Mouse (Mus musculus) T-cell, adult 2 months (primary cell): ENCODE results near the gene Kif9.

ENCODE experiments used
- DNase-seq: peaks from one replicate; pipeline ENCODE4 v3.0.0; 2022; ENCODE audit warnings: low spot score

The Kif9 gene

GRCm38 (mm10) chr9:110476124-110477091 lies at the start of gene Kif9, which contains the start of gene Klhl18:
Gene Kif9 (plus strand): TSS chr9:110476958.
Gene Klhl18 (minus strand): TSS chr9:110476694.
- peak; percentile 92 for DNase-seq

GRCm38 (mm10) chr9:110431241-110431640 lies 45.5 kb upstream of the Kif9 start:
- no peak for DNase-seq

GRCm38 (mm10) chr9:110433045-110433444 lies 43.7 kb upstream of the Kif9 start:
- DNase-seq, result no peak

GRCm38 (mm10) chr9:110436041-110436440 lies 40.7 kb upstream of the Kif9 start:
- no peak for DNase-seq

- no peak for DNase-seq
Measured at GRCm38 (mm10) chr9:110440049-110440448, 36.7 kb upstream of the Kif9 start.

GRCm38 (mm10) chr9:110440559-110440958 lies 36.2 kb upstream of the Kif9 start:
- DNase-seq, result no peak

- no peak for DNase-seq
Measured at GRCm38 (mm10) chr9:110448356-110448755, 28.4 kb upstream of the Kif9 start.

- peak; percentile 78 for DNase-seq
Measured at GRCm38 (mm10) chr9:110448857-110449617, 27.7 kb upstream of the Kif9 start.

- no peak for DNase-seq
Measured at GRCm38 (mm10) chr9:110452523-110452922, 24.2 kb upstream of the Kif9 start.

GRCm38 (mm10) chr9:110457926-110458325 lies 18.8 kb upstream of the Kif9 start:
- DNase-seq, result no peak

- DNase-seq, result no peak
Measured at GRCm38 (mm10) chr9:110459145-110459727, 17.5 kb upstream of the Kif9 start.

GRCm38 (mm10) chr9:110460884-110461815 lies 15.6 kb upstream of the Kif9 start:
- peak; percentile 41 for DNase-seq

- DNase-seq, result no peak
Measured at GRCm38 (mm10) chr9:110462321-110462720, 14.4 kb upstream of the Kif9 start.

GRCm38 (mm10) chr9:110463983-110464591 lies 12.7 kb upstream of the Kif9 start:
- DNase-seq, result no peak

GRCm38 (mm10) chr9:110465336-110465735 lies 11.4 kb upstream of the Kif9 start:
- no peak for DNase-seq

GRCm38 (mm10) chr9:110466179-110466578 lies 10.6 kb upstream of the Kif9 start:
- DNase-seq, result peak; percentile 63

- DNase-seq, result no peak
Measured at GRCm38 (mm10) chr9:110477951-110478350, 1.2 kb downstream of the Kif9 start.

GRCm38 (mm10) chr9:110478639-110479038 lies 1.9 kb downstream of the Kif9 start:
- DNase-seq, result no peak

GRCm38 (mm10) chr9:110488841-110489240 lies 12.1 kb downstream of the Kif9 start:
- DNase-seq, result no peak

GRCm38 (mm10) chr9:110490913-110491312 lies 14.2 kb downstream of the Kif9 start:
- DNase-seq, result peak; percentile 2

- no peak for DNase-seq
Measured at GRCm38 (mm10) chr9:110525737-110526136, 49.0 kb downstream of the Kif9 start.
